8 mouse cellular contexts compared by ENCODE assay signal in the genomic region with DNA sequence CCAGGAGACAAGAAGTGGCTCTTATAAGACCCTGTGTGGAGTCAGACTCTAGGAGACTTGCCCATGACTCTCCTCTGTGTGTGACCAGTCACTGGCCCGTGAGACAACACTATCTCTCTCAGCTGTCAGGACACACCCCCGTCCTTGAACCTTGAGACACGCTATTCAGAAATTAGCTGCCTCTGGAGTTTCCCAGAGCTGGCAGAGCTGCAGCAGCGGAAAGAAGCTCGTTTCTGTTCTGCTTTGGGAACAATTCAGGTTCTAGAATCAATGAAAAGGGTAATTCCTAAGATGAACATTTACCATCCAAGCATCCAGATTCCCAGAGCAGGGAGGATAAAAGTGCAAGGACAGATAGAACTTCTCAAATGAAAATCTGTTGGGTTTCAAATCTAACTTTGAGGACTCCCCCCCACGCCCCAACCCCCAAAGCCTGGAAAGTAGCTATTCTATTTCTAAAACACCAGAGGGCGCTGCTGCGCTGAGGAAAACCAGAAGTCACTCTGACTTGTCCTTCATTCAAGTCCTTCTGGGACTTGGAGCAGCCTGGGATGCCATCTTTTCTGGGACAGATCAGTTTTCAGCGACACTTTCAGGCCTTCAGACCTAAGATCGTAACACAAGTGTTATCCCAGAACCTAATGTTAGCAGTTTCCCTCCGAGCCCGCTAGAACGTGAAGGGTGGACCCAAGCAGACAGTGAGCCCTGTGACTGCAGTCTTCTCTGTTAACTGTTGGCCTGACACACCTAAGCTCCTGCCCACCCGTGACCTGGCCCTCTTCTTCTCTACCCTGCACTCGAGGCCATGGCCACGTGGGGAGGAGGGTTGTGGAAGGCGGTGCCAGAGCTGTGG. TPM values are rescaled to one million over a fixed set of nuclear protein-coding genes. Genes with fewer than 3 reads are reported as not detected.
DNase-seq lines count a peak whose midpoint lies in the region; ATAC-seq and TF ChIP-seq lines count a peak whose summit lies in the region.

No protein-coding gene starts in this region.

- H3K36me3 ChIP-seq in liver, embryonic 12.5 days, result no peaks in the 10 kb centered on the region
- no peaks in the 10 kb centered on the region for H3K36me3 ChIP-seq in intestine, postnatal 0 days (ENCODE audit: control insufficient read depth, insufficient read depth)
- H3K36me3 ChIP-seq in liver, embryonic 13.5 days, result no peaks in the 10 kb centered on the region

- H3K4me1 ChIP-seq in liver, embryonic 12.5 days, result no peaks in the 10 kb centered on the region
- H3K4me1 ChIP-seq in intestine, postnatal 0 days (replicated peaks; ENCODE audit: control insufficient read depth, insufficient read depth, low read length), result no peaks in the 10 kb centered on the region
- no peaks in the 10 kb centered on the region for H3K4me1 ChIP-seq in liver, embryonic 13.5 days (replicated peaks)

- H3K4me2 ChIP-seq in liver, embryonic 12.5 days, result no peak overlapping the region
- peak overlapping the region; percentile 9; the same call in 1 of the 2 replicates for H3K4me2 ChIP-seq in intestine, postnatal 0 days (replicated peaks; ENCODE audit: low read depth)
- no peak overlapping the region for H3K4me2 ChIP-seq in liver, embryonic 13.5 days

- no peaks in the 10 kb centered on the region; the same call in 1 of the 2 replicates for H3K27me3 ChIP-seq in liver, embryonic 12.5 days (replicated peaks)
- H3K27me3 ChIP-seq in intestine, postnatal 0 days (replicated peaks; ENCODE audit: control insufficient read depth, insufficient read depth, low read length), result no peaks in the 10 kb centered on the region
- no peaks in the 10 kb centered on the region for H3K27me3 ChIP-seq in liver, embryonic 13.5 days

- no peaks in the 10 kb centered on the region for H3K9me3 ChIP-seq in liver, embryonic 12.5 days (replicated peaks)
- no peaks in the 10 kb centered on the region for H3K9me3 ChIP-seq in intestine, postnatal 0 days (ENCODE audit: control insufficient read depth)
- H3K9me3 ChIP-seq in liver, embryonic 13.5 days (replicated peaks), result no peaks in the 10 kb centered on the region

- DNase-seq in liver, result peak; percentile 50
- peak; percentile 76 for DNase-seq in brain, embryonic 14.5 days (ENCODE audit: low read depth)
- DNase-seq in liver, embryonic 13.5 days, result peak; percentile 13
- peak; percentile 78 for DNase-seq in retina, embryonic 14.5 days (ENCODE audit: low spot score)
- DNase-seq in urinary bladder, adult 18-20 months (ENCODE audit: low spot score in 2 of 2), result peak; percentile 33 to 36

- no peak overlapping the region for H3K27ac ChIP-seq in liver, embryonic 12.5 days
- H3K27ac ChIP-seq in intestine, postnatal 0 days (ENCODE audit: low read depth, low read length), result peak overlapping the region; percentile 37; the same call in 1 of the 2 replicates
- no peak overlapping the region for H3K27ac ChIP-seq in liver, embryonic 13.5 days

- H3K9ac ChIP-seq in liver, embryonic 12.5 days, result no peak overlapping the region
- no peak overlapping the region for H3K9ac ChIP-seq in intestine, postnatal 0 days (ENCODE audit: low read depth, low read length)
- H3K9ac ChIP-seq in liver, embryonic 13.5 days, result no peak overlapping the region

- H3K4me3 ChIP-seq in liver, embryonic 12.5 days, result no peak overlapping the region
- no peak overlapping the region for H3K4me3 ChIP-seq in intestine, postnatal 0 days (ENCODE audit: low read depth, low read length)
- no peak overlapping the region for H3K4me3 ChIP-seq in liver, embryonic 13.5 days (replicated peaks)

- 31% methylated on average over 17 of the region's 17 CpGs for WGBS in liver, embryonic 12.5 days (ENCODE audit: insufficient replicate concordance)
- WGBS in intestine, postnatal 0 days, result 22% methylated on average over 17 of the region's 17 CpGs
- 27% methylated on average over 17 of the region's 17 CpGs for WGBS in liver, embryonic 13.5 days (ENCODE audit: insufficient replicate concordance)

- no peak for ATAC-seq in liver, embryonic 12.5 days
- ATAC-seq in erythroid progenitor cell, adult 5-6 weeks (replicated peaks; ENCODE audit: low FRiP score, poor library complexity, severe bottlenecking), result 0 out of 2 replicates have a peak, but pooled peaks have one; percentile 57
- ATAC-seq in intestine, postnatal 0 days, result peak; percentile 81
- no peak for ATAC-seq in liver, embryonic 13.5 days (ENCODE audit: low read depth)

- peak; percentile 78 for TF ChIP-seq CTCF in brain, embryonic 14.5 days (IDR thresholded peaks at IDR 0.05; ENCODE audit: borderline replicate concordance, extremely low read depth, insufficient read depth, insufficient read length)
- peak; percentile 84 for TF ChIP-seq CTCF in intestine, postnatal 0 days (IDR thresholded peaks at IDR 0.05; ENCODE audit: low read depth)

- no peak for TF ChIP-seq POLR2A in brain, embryonic 14.5 days (IDR thresholded peaks at IDR 0.05; ENCODE audit: borderline replicate concordance, extremely low read depth, insufficient read depth, insufficient read length, poor library complexity, severe bottlenecking)

RNA-seq across cellular contexts. Expression of gene Slc22a5, which starts 39.9 kb away (rescaled TPM):
- 2.4 and 3.3 TPM in 2 replicates for polyA plus RNA-seq in liver, embryonic 12.5 days (2016; fragmentation: Nextera tagmentation; extraction: Ambion mirVana)
- 12.7 and 14.9 TPM in 2 replicates for polyA plus RNA-seq in brain, embryonic 14.5 days (2012; rRNA removed)
- 2.1 and 3.2 TPM in 2 replicates for total RNA-seq in erythroid progenitor cell, adult 5-6 weeks (2015; ENCODE audit: low replicate concordance)
- 3.2 and 3.7 TPM in 2 replicates for total RNA-seq in erythroid progenitor cell, adult 5-6 weeks (2017; ENCODE audit: low replicate concordance)
- 40.5 and 40.8 TPM in 2 replicates for polyA plus RNA-seq in intestine, postnatal 0 days (2015; fragmentation: Nextera tagmentation; extraction: Ambion mirVana)
- polyA plus RNA-seq in liver, embryonic 13.5 days (2015; fragmentation: Nextera tagmentation; extraction: Ambion mirVana), result 2.4 and 3.2 TPM in 2 replicates

RNA-seq across cellular contexts. Expression of gene Slc22a21, which starts 48.8 kb away (rescaled TPM):
- 1.4 and 1.7 TPM in 2 replicates for polyA plus RNA-seq in liver, embryonic 12.5 days (2016; fragmentation: Nextera tagmentation; extraction: Ambion mirVana)
- polyA plus RNA-seq in brain, embryonic 14.5 days (2012; rRNA removed), result 2.3 and 3.7 TPM in 2 replicates
- total RNA-seq in erythroid progenitor cell, adult 5-6 weeks (2015; ENCODE audit: low replicate concordance), result 4.7 and 7.5 TPM in 2 replicates
- 4.2 and 11.9 TPM in 2 replicates for total RNA-seq in erythroid progenitor cell, adult 5-6 weeks (2017; ENCODE audit: low replicate concordance)
- 6.8 and 8.8 TPM in 2 replicates for polyA plus RNA-seq in intestine, postnatal 0 days (2015; fragmentation: Nextera tagmentation; extraction: Ambion mirVana)
- polyA plus RNA-seq in liver, embryonic 13.5 days (2015; fragmentation: Nextera tagmentation; extraction: Ambion mirVana), result 1.1 and 1.6 TPM in 2 replicates

Comparison
In these comparisons a context has a peak if more than half of its experiments do, and no peak if none do; other contexts are left out.
1. DNase-seq: peak in every context shown above with its lines; median percentile 78 in retina, embryonic 14.5 days; 76 in brain, embryonic 14.5 days; 50 in liver; 34 in urinary bladder, adult 18-20 months; 13 in liver, embryonic 13.5 days.
2. ATAC-seq: peak in erythroid progenitor cell, adult 5-6 weeks (single experiment) and intestine, postnatal 0 days (single experiment); none in liver, embryonic 12.5 days (single experiment) and liver, embryonic 13.5 days (single experiment).